Mouse (Mus musculus) 416B (cell line): ENCODE results near the gene Olfr844.

Source experiments
- DNase-seq: peaks from one replicate; pipeline ENCODE4 v3.0.0; 2011; ENCODE audit warnings: low read depth

Olfr844 gene

DNA sequence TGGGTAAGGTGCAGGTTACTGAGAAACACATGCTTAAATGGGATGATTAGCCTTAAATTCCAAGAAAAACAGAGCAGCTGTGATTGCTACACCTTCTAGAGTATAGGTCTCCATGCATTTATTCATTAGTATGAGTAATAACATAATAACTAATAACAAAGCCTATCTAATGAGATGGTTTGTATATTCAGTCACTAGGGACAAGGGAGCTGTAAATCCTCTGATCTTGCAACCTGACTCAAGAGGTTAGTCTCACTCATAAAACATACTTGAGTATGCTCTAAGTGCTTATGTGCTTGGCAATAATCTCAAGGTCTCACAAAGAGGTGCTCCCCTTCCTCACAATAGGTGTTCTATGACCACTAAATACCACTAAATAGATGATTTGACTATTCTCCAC, at the start of gene Olfr844:
Gene Olfr844, plus strand, starts transcription at position 301 of the 400 bp plus-strand sequence.
- DNase-seq: no peak

DNA sequence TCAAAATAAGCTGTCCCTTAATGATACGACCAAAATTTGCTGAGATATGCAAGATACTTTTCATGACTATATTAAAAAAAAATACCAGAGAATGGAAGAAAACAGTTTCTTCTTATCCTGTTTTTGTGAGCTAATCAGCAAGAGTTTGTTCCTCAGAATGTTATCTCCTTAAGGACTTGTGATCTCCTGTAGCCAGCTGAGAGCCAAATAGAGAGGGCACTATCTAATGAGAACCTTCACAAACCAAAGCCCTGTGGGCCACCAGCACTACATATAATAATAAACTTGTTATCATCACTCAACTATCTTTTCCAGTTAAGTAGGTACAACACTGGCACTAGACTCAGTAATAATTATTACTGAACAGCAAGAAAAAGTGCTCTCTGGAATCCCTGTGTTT, 20.0 kb downstream of the Olfr844 start, which contains the start of gene Olfr845:
Gene Olfr845, plus strand, starts transcription at position 301 of the 400 bp plus-strand sequence.
- no peak for DNase-seq

DNA sequence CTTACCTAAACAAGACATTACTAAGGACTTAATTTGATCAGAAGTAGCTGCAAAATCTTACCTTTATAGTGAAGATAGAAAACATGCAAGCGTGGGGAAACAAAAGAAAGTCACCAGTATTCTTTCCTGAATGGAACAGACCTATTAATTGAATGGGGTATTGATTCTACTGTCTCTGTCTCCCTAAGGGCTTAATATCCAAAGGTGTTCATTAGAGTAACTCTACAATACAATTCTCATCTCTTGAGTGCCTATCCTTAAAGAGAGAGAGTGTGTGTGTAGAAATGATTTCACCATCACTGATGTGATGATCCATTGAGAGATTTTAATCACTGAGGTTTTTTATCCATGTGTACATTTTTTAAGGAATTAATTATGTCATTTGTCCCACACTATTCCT, 47.8 kb downstream of the Olfr844 start, which contains the start of gene Olfr846:
Gene Olfr846, minus strand, starts transcription at position 101 of the 400 bp plus-strand sequence.
- DNase-seq: no peak
